Mouse (Mus musculus): ENCODE results near the gene Arpp21. TPM values are rescaled to one million over a fixed set of nuclear protein-coding genes. Genes with fewer than 3 reads are reported as not detected.
"Not testable (repeated sequence)": the region's sequence is repeated elsewhere in the genome, so short reads cannot be mapped to it uniquely, and the experiment has no call there.

Arpp21 gene
- polyA plus RNA-seq, 1 experiment from 2014 or later = 1.4 TPM

DNA sequence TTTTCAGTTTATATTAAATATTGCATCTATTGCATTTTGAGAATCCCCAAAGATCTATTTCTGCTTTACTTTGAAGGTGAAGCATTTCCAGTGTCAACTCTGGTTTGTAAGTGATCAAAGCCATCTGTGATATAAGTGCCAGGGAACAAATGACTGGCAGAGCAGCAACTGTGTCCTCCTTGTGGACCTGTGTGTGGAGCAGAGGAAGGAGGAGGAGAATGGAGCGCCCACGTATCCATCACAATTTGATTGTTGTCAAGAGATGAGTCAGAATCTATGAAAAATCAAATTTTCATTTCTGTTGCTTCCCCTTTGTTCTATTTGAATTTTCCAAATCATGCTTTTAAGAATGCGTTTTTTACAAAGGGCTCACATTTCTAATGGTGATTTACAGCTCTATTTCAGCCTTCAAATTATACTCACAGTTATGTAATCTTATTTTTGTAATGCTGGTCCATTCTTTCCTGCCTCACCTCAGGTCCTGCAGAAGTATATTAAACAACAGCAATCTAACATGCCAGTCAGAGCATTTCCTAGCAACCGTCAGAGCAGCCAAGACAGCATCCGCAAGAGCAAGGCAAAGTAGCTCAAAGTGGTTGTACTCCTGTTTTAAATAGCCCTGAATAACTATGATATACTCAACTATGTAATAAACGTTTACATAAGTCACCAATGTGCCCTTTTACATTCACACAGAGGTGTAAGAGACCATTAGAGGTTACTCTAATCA, 174.9 kb downstream of the Arpp21 start:
- no peak for DNase-seq (ENCODE audit: extremely low spot score, low spot score)
- no peak overlapping the region for H3K27ac ChIP-seq
- H3K36me3 ChIP-seq (replicated peaks) = no peaks in the 10 kb centered on the region
- WGBS = 78% methylated on average over 6 of the region's 6 CpGs
- H3K9me3 ChIP-seq = no peaks in the 10 kb centered on the region
- H3K27me3 ChIP-seq (ENCODE audit: poor library complexity, severe bottlenecking) = 0 out of 2 replicates have a peak, but pooled peaks cover 4% of the 10 kb centered on the region
- H3K4me1 ChIP-seq = peaks cover 3% of the 10 kb centered on the region; the same call in 1 of the 2 replicates
- H3K4me3 ChIP-seq = no peak overlapping the region

- 82% methylated on average over 6 of the region's 6 CpGs for WGBS
- no peak for DNase-seq (ENCODE audit: extremely low spot score, low spot score)
- H3K9me3 ChIP-seq = no peaks in the 10 kb centered on the region
- H3K4me3 ChIP-seq = no peak overlapping the region
- H3K4me1 ChIP-seq = no peaks in the 10 kb centered on the region
- no peaks in the 10 kb centered on the region for H3K27me3 ChIP-seq (ENCODE audit: poor library complexity, severe bottlenecking)
- H3K36me3 ChIP-seq (replicated peaks) = no peaks in the 10 kb centered on the region
- no peak overlapping the region for H3K27ac ChIP-seq
These were observed 180.8 kb downstream of the Arpp21 start for GRCm38 (mm10) chr9:112054807-112055381.

GRCm38 (mm10) chr9:112047903-112048467, 187.8 kb downstream of the Arpp21 start:
- Histone ChIP-seq H3K4me1 (no peaks in the 10 kb centered on the region), H3K9me3 (no peaks in the 10 kb centered on the region), H3K27ac (no peak overlapping the region), H3K27me3 (ENCODE audit: poor library complexity, severe bottlenecking) (no peaks in the 10 kb centered on the region), H3K4me3 (no peak overlapping the region), H3K36me3 (replicated peaks) (no peaks in the 10 kb centered on the region)
- 89% methylated on average over 9 of the region's 9 CpGs for WGBS
- no peak for DNase-seq (ENCODE audit: extremely low spot score, low spot score)

- 93% methylated on average over 1 of the region's 1 CpGs for WGBS
- H3K9me3 ChIP-seq = no peaks in the 10 kb centered on the region
- no peak overlapping the region for H3K4me3 ChIP-seq
These were observed 195.2 kb downstream of the Arpp21 start for GRCm38 (mm10) chr9:112040566-112040965.

GRCm38 (mm10) chr9:112037732-112038131, 198.0 kb downstream of the Arpp21 start:
- H3K36me3 ChIP-seq (replicated peaks) = no peaks in the 10 kb centered on the region
- H3K4me1 ChIP-seq = no peaks in the 10 kb centered on the region
- H3K4me3 ChIP-seq = no peak overlapping the region
- WGBS = 79% methylated on average over 9 of the region's 9 CpGs
- no peaks in the 10 kb centered on the region for H3K9me3 ChIP-seq
- H3K27ac ChIP-seq = no peak overlapping the region
- peaks cover 3% of the 10 kb centered on the region; the same call in 1 of the 2 replicates for H3K27me3 ChIP-seq (ENCODE audit: poor library complexity, severe bottlenecking)
- no peak for DNase-seq (ENCODE audit: extremely low spot score, low spot score)

More at GRCm38 (mm10) chr9:112040566-112040965, 195.2 kb downstream of the Arpp21 start:
- Histone ChIP-seq H3K36me3 (replicated peaks) (no peaks in the 10 kb centered on the region), H3K27ac (no peak overlapping the region), H3K4me1 (no peaks in the 10 kb centered on the region), H3K27me3 (ENCODE audit: poor library complexity, severe bottlenecking) (no peaks in the 10 kb centered on the region)
- no peak for DNase-seq (ENCODE audit: extremely low spot score, low spot score)

- H3K36me3 ChIP-seq (replicated peaks); H3K4me1 ChIP-seq; H3K4me3 ChIP-seq; H3K27ac ChIP-seq; H3K9me3 ChIP-seq; DNase-seq (ENCODE audit: extremely low spot score, low spot score); H3K27me3 ChIP-seq (ENCODE audit: poor library complexity, severe bottlenecking): not testable (repeated sequence)
- WGBS = 26% methylated on average over 3 of the region's 10 CpGs
These were observed 201.9 kb downstream of the Arpp21 start for GRCm38 (mm10) chr9:112033840-112034239.

DNA sequence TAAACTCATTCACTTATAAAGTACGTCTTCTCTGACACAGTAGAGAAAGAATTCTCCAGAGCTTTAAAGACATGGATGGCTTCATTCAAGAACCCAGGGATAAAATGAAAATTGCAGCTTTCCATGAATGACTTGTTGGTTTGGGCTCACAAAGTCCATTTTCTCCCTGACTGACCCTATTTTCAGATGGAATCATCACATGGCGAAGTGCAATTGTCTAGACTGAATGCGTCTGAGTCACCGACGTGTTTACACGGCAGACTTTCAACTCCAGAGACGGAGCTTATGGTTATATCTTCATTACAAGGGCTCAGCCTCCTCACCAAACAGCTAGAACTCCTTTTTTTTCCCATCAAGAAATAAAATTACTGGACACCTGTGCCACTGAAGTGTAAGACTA, 203.6 kb downstream of the Arpp21 start:
- no peak overlapping the region for H3K4me3 ChIP-seq
- 56% methylated on average over 7 of the region's 7 CpGs for WGBS
- H3K36me3 ChIP-seq (replicated peaks) = no peaks in the 10 kb centered on the region
- H3K4me1 ChIP-seq = peaks cover 3% of the 10 kb centered on the region; the same call in 1 of the 2 replicates
- no peaks in the 10 kb centered on the region for H3K9me3 ChIP-seq
- H3K27ac ChIP-seq = no peak overlapping the region
- peaks cover 3% of the 10 kb centered on the region; the same call in 1 of the 2 replicates for H3K27me3 ChIP-seq (ENCODE audit: poor library complexity, severe bottlenecking)
- no peak for DNase-seq (ENCODE audit: extremely low spot score, low spot score)

GRCm38 (mm10) chr9:112023562-112024015, 212.1 kb downstream of the Arpp21 start:
- no peak for DNase-seq (ENCODE audit: extremely low spot score, low spot score)
- 89% methylated on average over 8 of the region's 8 CpGs for WGBS
- no peaks in the 10 kb centered on the region for H3K4me1 ChIP-seq
- no peaks in the 10 kb centered on the region for H3K27me3 ChIP-seq (ENCODE audit: poor library complexity, severe bottlenecking)
- H3K9me3 ChIP-seq = no peaks in the 10 kb centered on the region
- no peak overlapping the region for H3K4me3 ChIP-seq
- no peaks in the 10 kb centered on the region for H3K36me3 ChIP-seq (replicated peaks)
- no peak overlapping the region for H3K27ac ChIP-seq

GRCm38 (mm10) chr9:112023111-112023510, 212.6 kb downstream of the Arpp21 start:
- no peak overlapping the region for H3K27ac ChIP-seq
- no peak for DNase-seq (ENCODE audit: extremely low spot score, low spot score)
- H3K9me3 ChIP-seq = no peaks in the 10 kb centered on the region
- 93% methylated on average over 5 of the region's 5 CpGs for WGBS
- H3K4me3 ChIP-seq = no peak overlapping the region
- H3K4me1 ChIP-seq = no peaks in the 10 kb centered on the region
- no peaks in the 10 kb centered on the region for H3K27me3 ChIP-seq (ENCODE audit: poor library complexity, severe bottlenecking)
- H3K36me3 ChIP-seq (replicated peaks) = no peaks in the 10 kb centered on the region

Small RNA genes lying within 50 kb of the gene (microRNA-seq; reads per million reads assigned to microRNA genes)
- gene Mir128-2 = 6.3 reads per million, percentile 16 among the genes with 10 or more reads in this experiment

All from forebrain, embryonic 10.5 days (tissue).